Mouse (Mus musculus) spleen, adult 18-20 months (tissue): Measurements from ENCODE around the gene Ggact.

Experiments used
- DNase-seq, 2 experiments: peaks; one replicate each; pipeline ENCODE4 v3.0.0; 2022; ENCODE audit warnings: mixed read lengths in 2 of 2

The Ggact gene

GRCm38 (mm10) chr14:122865462-122866129 is 48.0 kb downstream of the Ggact start:
- DNase-seq = no peak

- DNase-seq = no peak
Measured at GRCm38 (mm10) chr14:122862623-122863022, 50.9 kb downstream of the Ggact start.

- no peak for DNase-seq
Measured at GRCm38 (mm10) chr14:122859792-122860191, 53.8 kb downstream of the Ggact start.

GRCm38 (mm10) chr14:122852506-122853057 is 61.0 kb downstream of the Ggact start:
- DNase-seq = no peak

- no peak for DNase-seq
Measured at GRCm38 (mm10) chr14:122837018-122837417, 76.5 kb downstream of the Ggact start.

- no peak for DNase-seq
Measured at GRCm38 (mm10) chr14:122836221-122836620, 77.3 kb downstream of the Ggact start.

GRCm38 (mm10) chr14:122835487-122836190 is 77.9 kb downstream of the Ggact start:
- no peak for DNase-seq

- DNase-seq = no peak
Measured at GRCm38 (mm10) chr14:122834753-122835152, 78.8 kb downstream of the Ggact start.

GRCm38 (mm10) chr14:122833666-122834065 is 79.9 kb downstream of the Ggact start:
- no peak for DNase-seq

- DNase-seq = no peak
Measured at GRCm38 (mm10) chr14:122830433-122830832, 83.1 kb downstream of the Ggact start.

GRCm38 (mm10) chr14:122825464-122825863 is 88.1 kb downstream of the Ggact start:
- no peak for DNase-seq

GRCm38 (mm10) chr14:122823791-122824190 is 89.8 kb downstream of the Ggact start:
- no peak for DNase-seq

GRCm38 (mm10) chr14:122821002-122821401 is 92.6 kb downstream of the Ggact start:
- no peak for DNase-seq

GRCm38 (mm10) chr14:122800296-122800695 is 113.3 kb downstream of the Ggact start:
- DNase-seq = no peak

GRCm38 (mm10) chr14:122793368-122793767 is 120.2 kb downstream of the Ggact start:
- DNase-seq = no peak

GRCm38 (mm10) chr14:122790111-122790510 is 123.4 kb downstream of the Ggact start:
- DNase-seq = no peak

- no peak for DNase-seq
Measured at GRCm38 (mm10) chr14:122788199-122788598, 125.4 kb downstream of the Ggact start.

- DNase-seq = no peak
Measured at GRCm38 (mm10) chr14:122784701-122785100, 128.9 kb downstream of the Ggact start.

GRCm38 (mm10) chr14:122766448-122766847 is 147.1 kb downstream of the Ggact start:
- no peak for DNase-seq
